Mouse (Mus musculus) mouse embryonic stem cell (cell line): ENCODE results near the gene Cyp2b10.
"Not testable (repeated sequence)": the region's sequence is repeated elsewhere in the genome, so short reads cannot be mapped to it uniquely, and the experiment has no call there.

Experiments
- in situ Hi-C, 2 experiments: fragments of 300-500 bp; cut with MboI; formaldehyde crosslinking; loops; 1 replicate in 1 of 2; 3 replicates in 1 of 2; pipeline ENCODE4 v1.14.3; 2019 to 2020; ENCODE audit warnings: low sequenced_read_pairs in 2 of 2, low pct_unique_long_range_greater_than_20kb in 1 of 2, mixed read lengths in 1 of 2; ENCODE audit not compliant: unreplicated experiment in 1 of 2

The Cyp2b10 gene

DNA sequence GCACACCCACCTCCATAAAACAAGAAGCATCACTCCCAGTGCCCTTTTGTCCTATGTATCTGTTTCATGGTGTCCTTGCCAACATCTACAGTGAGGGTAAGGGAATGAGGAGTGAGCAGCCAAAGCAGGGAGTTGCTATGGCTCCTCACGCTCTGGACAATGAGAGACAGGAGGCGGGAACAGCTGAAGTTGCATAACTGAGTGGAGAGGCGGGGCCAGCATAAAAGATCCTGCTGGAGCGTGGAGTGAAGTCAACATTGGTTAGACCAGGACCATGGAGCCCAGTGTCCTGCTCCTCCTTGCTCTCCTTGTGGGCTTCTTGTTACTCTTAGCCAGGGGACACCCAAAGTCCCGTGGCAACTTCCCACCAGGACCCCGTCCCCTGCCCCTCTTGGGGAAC, at the start of gene Cyp2b10:
Cyp2b10 (plus strand) TSS at position 210 of the 400 bp plus-strand sequence.
- in situ Hi-C loops: no loop called here

DNA sequence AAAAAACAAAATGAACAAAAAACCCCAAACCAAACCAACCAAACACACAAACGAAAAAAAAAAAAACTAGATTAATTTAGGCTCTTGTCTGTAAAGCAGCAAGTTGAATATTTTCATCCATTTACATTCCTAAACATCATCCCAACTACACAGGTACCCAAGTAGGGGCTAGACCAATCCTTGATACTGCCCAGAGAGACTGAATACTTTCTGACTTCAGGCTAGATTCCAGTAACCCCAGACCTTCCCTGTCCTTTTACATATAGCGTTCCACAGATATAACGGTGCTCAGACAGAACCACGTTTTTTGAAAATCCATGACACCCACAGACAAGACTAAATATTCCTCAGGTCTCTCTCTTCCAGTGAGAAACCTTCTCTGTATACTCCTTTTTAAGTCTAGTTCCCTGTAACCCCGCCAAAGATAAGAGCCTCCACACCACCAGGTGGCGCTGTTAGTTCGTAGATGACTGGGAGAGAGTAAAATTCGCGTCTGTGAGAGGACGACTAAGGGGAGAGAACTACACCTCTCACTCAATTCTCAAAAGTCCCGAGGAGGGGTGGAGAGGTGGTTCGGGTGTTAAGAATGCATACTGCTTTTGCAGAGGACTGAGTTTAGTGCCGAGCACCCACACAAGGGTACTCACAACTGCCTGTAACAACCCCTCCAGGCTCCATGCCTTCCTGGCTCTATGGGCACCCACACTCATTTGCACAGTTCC, 49.5 kb upstream of the Cyp2b10 start:
- in situ Hi-C loops: no loop called here

DNA sequence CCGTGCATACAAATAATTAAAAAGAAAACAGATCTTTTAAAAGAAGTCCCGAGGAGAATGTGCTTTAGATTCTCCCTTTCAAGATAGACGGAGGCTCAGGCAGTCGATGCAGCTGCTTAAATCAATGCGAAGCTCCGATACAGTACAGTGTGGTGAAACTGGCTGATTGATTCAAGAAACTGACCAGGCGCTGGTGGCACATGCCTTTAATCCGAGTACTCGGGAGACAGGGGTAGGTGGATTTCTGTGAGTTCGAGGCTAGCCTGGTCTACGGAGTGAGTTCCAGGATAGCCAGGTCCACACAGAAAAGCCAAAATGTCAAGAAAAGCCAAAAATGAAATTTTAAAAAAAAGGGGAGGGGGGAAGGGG, 49.0 kb upstream of the Cyp2b10 start:
- in situ Hi-C loops: no loop called here

DNA sequence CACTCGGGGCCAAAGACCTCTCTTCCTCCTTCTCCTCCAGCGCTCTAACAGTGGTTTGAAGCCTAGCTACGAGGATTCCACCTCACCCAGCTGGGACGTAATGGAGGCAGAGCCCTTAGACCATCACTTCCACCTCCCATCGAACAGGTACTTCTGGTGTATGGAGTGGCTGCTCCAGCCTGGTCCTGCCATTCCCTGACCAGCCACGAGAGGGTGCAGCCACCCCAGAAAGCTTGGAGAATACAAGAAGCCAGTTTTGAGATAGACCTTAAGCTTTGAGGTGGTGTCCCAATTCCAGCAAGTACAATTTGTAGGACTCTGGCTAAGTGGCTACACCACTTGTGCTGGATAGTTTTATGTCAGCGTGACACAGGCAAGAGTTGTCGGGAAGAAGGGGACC, 42.3 kb upstream of the Cyp2b10 start:
- in situ Hi-C loops: loop anchor here in 1 of 2 experiments (5.0 kb wide), 1 partner anchor 47 kb away; no protein-coding TSS in a partner anchor

- in situ Hi-C loops: loop anchor here in 1 of 2 experiments (5.0 kb wide), 1 partner anchor 42 kb away; no protein-coding TSS in a partner anchor
Observed at GRCm38 (mm10) chr7:25859962-25860870, 37.2 kb upstream of the Cyp2b10 start.

DNA sequence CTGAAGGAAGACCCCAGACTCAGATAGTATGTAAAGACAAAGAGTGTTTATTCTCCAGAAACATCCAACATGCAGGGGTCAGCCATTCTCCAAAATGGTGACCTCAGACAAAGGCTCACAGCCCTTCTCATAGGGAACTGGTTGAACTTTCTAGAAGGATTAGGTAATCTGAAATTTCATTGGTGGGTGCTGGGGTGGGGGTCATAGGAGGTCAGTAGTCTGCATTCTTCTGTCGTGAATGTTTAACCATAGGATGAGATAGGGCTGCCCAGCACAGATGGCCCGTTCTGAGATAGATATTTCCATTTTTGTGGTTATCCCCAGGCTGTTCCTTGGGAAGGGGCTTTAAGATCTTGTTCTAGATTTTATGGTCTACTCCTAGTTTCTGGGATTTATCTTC, 35.1 kb upstream of the Cyp2b10 start:
- in situ Hi-C loops: no loop called here

DNA sequence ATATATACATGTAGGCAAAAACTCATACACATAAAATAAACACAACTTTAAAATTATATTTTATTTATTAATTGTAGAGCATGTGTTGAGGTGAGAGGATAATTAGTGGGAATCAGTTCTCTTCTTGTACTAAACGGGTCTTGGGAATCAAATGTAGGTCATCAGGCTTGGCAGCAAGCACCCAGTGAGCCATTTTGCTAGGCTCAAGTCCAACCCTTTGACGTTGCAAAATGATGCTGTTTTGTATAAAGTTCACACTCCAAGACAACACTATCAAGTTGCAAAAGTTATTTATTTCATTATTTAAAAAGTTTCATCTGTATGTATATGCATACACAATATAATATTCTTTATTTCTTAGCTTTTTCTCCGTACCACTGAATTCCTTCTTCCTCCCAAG, 33.7 kb upstream of the Cyp2b10 start:
- in situ Hi-C loops: no loop called here

DNA sequence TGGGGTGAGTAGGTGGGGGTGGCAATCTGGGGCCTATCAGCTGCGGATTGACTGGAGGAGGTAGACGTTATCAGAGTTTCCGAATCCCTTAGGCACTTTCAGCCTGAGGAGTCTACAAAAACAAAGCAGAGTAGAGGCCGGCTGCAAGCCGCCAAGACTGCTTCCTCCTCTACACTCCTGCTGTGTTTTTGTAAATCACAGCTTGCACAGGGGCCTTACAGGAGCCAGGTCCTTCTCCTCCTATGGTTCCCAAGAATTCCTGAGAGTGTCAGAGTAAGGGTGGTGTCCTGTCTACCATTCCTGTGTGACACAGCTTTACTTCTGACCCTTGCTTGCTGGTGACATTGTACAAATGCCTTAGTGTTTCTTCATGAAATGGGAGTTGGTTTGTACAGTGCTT, 32.6 kb upstream of the Cyp2b10 start:
- in situ Hi-C loops: loop anchor here in 1 of 2 experiments (5.0 kb wide), 1 partner anchor 37 kb away; no protein-coding TSS in a partner anchor

DNA sequence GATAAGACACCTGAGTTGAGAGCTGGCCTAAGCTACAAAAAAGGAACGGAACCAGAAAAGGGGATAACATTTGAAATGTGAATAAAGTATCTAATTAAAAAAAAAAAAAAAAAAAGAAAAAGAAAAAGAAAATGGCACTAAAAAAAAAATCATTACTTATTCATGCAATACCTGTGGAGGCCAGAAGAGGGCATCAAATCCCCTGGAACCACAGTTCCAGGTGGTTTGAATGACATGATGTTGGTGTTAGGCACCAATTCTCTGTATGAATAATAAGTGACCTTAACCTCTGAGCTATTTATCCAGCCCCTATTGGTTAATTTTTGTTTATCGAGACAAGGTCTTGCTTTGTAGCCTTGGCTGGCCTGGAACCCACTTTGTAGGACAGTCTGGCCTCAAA, 27.6 kb upstream of the Cyp2b10 start:
- in situ Hi-C loops: loop anchor here in 1 of 2 experiments (5.0 kb wide), 1 partner anchor 33 kb away; no protein-coding TSS in a partner anchor

DNA sequence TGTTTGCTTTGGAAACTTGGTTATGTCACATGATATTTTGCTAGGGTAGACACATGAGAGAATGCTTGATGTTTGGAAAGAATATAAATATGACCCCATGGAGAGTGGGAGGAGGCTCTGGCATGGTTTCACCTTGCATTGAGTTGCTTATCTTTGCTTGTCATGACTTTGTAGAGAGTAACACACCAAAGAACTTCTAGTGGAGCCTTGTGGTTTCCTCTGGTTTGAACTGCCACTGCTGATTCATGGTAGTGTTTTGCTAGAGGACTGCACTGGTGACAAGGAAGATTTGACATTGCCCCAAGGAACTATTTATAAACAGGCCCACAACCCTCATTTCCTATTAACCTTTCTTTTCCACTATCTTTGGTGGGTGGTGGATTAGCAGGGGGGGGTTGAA, 24.8 kb upstream of the Cyp2b10 start:
- in situ Hi-C loops: no loop called here

DNA sequence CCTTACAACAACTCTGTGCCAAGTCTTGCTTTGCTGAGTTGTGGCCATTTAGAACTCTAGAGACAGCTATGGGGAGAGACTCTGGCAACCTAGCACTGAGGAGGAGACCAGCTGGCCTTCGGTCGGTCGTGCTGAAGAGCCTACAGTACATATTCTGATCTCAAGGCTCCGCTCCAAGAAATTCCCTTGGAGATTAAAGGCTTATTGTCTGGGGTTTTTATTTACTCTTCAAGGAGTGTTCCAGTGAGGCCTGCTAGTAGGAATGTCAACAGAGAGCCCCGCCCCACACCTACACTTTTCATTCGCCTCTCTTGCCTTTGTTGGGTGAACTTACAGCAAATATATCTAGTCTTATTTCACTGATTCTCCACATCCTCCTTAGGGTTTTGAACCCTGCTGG, 18.7 kb upstream of the Cyp2b10 start:
- in situ Hi-C loops: no loop called here

DNA sequence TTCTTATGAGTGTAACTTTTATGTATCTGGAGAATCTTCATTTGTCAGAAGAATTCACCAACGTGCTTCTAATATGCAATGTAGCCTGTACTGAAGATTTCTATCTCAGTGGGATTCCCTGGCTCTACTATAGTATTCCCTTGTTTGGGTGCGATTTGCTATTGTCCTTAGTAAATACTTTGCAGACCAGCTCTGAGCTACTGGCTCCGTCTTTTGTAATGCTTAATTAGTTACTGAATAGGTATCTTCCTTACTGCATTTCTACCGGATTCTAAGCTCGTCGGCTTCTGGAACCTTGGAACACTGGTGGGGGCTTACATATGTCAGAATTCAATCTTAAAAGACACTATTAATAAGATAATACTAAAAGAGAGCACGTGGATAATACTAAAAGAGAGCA, 16.7 kb upstream of the Cyp2b10 start:
- in situ Hi-C loops: not testable (repeated sequence)

GRCm38 (mm10) chr7:25884272-25884671, 13.1 kb upstream of the Cyp2b10 start:
- in situ Hi-C loops: no loop called here

- in situ Hi-C loops: no loop called here
Observed at GRCm38 (mm10) chr7:25887758-25888157, 9.7 kb upstream of the Cyp2b10 start.

DNA sequence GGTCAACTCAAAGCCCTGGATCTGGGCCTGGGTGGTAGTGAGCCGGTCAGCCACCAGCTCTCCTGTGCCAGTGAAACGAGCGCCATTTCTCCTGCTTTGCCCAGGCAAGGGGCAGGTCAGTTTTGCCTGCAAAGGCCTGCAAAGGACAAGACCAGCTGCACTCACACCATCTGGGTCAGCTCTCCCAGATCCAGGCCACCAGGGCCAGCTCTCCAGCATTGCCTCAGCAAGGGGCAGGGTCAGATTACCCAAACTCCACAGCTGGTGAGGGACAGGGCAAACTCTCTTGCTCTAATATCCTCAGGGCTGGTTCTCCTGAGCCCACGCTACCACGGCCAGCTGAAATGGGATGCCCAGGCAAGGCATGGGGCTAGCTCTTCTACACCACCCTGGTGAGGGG, 4.3 kb upstream of the Cyp2b10 start:
- in situ Hi-C loops: no loop called here

DNA sequence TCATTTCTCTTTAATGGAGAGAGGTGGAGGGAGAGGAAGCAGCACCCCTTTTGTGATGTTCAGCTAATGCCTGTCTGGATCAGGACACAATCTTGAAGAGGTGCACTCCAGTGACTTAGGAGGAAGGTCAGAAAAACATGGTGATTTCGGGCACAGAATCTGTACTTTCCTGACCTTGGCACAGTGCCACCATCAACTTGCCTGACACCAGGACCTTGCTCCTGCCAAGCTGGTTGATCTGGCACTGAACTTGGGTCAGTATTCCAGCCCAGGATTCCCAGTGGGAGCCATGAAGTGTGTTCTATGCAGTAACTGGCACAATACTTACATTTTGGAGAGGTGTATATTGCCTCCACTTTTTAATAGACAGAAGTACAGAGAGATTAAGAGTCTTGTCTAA, 2.3 kb upstream of the Cyp2b10 start:
- in situ Hi-C loops: no loop called here

GRCm38 (mm10) chr7:25898064-25898463, 644 bp downstream of the Cyp2b10 start:
- in situ Hi-C loops: no loop called here

GRCm38 (mm10) chr7:25902061-25902690, 4.8 kb downstream of the Cyp2b10 start:
- in situ Hi-C loops: loop anchor here (5.0 to 10.0 kb wide), 3 partner anchors 35 to 147 kb away; partner anchors contain the start of gene Hnrnpul1 (in 1 of the 2)

- in situ Hi-C loops: loop anchor here (5.0 to 10.0 kb wide), 3 partner anchors 36 to 148 kb away; partner anchors contain the start of gene Hnrnpul1 (in 1 of the 2)
Observed at GRCm38 (mm10) chr7:25903156-25903555, 5.7 kb downstream of the Cyp2b10 start.
